Mouse (Mus musculus) stomach, embryonic 16.5 days (tissue): ENCODE results near the gene Dach1. TPM values are rescaled to one million over a fixed set of nuclear protein-coding genes. Genes with fewer than 3 reads are reported as not detected.

ENCODE experiments used
- ATAC-seq: fragments of 200-750 bp; cut with Nextera tagmentation; 2 replicates; pipeline ENCODE4 v1.8.0; 2017; ENCODE audit warnings: moderate number of reproducible peaks, moderate TSS enrichment; ENCODE audit not compliant: insufficient read depth, low FRiP score
- H3K27ac ChIP-seq: fragments of 300-500 bp; sonication (generic); 2 replicates; pipeline ENCODE4 v1.5.1; 2014; ENCODE audit warnings: low read length
- H3K27me3 ChIP-seq: fragments of 300-500 bp; sonication (generic); 2 replicates; pipeline ENCODE4 v1.6.1; 2014; ENCODE audit warnings: low read length, control low read depth, mixed read lengths; ENCODE audit not compliant: control insufficient read depth, insufficient read depth
- H3K36me3 ChIP-seq: fragments of 300-500 bp; sonication (generic); 2 replicates; pipeline ENCODE4 v1.6.1; 2014; ENCODE audit warnings: low read length; ENCODE audit not compliant: control insufficient read depth, insufficient read depth
- H3K4me1 ChIP-seq: fragments of 300-500 bp; sonication (generic); 2 replicates; pipeline ENCODE4 v1.6.1; 2014; ENCODE audit warnings: low read length, control low read depth, mixed read lengths; ENCODE audit not compliant: control insufficient read depth, insufficient read depth
- H3K4me2 ChIP-seq: fragments of 300-500 bp; sonication (generic); 2 replicates; pipeline ENCODE4 v1.6.1; 2014; ENCODE audit warnings: low read depth, low read length, mixed read lengths
- H3K4me3 ChIP-seq: fragments of 300-500 bp; sonication (generic); replicated peaks from 2 replicates; pipeline ENCODE4 v1.5.1; 2014; ENCODE audit warnings: mild to moderate bottlenecking, low read length
- H3K9ac ChIP-seq: fragments of 300-500 bp; sonication (generic); 2 replicates; pipeline ENCODE4 v1.6.1; 2014; ENCODE audit warnings: low read length
- H3K9me3 ChIP-seq: fragments of 300-500 bp; sonication (generic); replicated peaks from 2 replicates; pipeline ENCODE4 v1.6.1; 2016; ENCODE audit warnings: low read length, control low read depth; ENCODE audit not compliant: control insufficient read depth
- WGBS: fragments of 180-500 bp; shearing (Covaris S2); extraction: QIAGEN DNeasy Blood & Tissue Kit; methylation state at CpG from one replicate; pipeline ENCODE4 v1.1.7; 2014; 5-methylcytosine and 5-hydroxymethylcytosine counted together
- polyA plus RNA-seq: library from polyadenylated mRNA; unstranded; fragments of >200 nt; fragmentation: Nextera tagmentation; extraction: Ambion mirVana; gene quantifications from 2 replicates; pipeline ENCODE4 v1.2.1, GENCODE M21; 2015

Dach1 gene
- polyA plus RNA-seq, 1 experiment from 2014 or later = 3.7 TPM

- WGBS = 70% methylated on average over 11 of the region's 11 CpGs
- Histone ChIP-seq H3K4me3 (no peak overlapping the region), H3K27me3 (no peaks in the 10 kb centered on the region), H3K27ac (no peak overlapping the region), H3K36me3 (no peaks in the 10 kb centered on the region), H3K4me1 (no peaks in the 10 kb centered on the region), H3K9me3 (no peaks in the 10 kb centered on the region), H3K9ac (no peak overlapping the region), H3K4me2 (no peak overlapping the region)
- ATAC-seq = no peak
Measured at GRCm38 (mm10) chr14:97813557-97813956, 356.0 kb downstream of the Dach1 start.

DNA sequence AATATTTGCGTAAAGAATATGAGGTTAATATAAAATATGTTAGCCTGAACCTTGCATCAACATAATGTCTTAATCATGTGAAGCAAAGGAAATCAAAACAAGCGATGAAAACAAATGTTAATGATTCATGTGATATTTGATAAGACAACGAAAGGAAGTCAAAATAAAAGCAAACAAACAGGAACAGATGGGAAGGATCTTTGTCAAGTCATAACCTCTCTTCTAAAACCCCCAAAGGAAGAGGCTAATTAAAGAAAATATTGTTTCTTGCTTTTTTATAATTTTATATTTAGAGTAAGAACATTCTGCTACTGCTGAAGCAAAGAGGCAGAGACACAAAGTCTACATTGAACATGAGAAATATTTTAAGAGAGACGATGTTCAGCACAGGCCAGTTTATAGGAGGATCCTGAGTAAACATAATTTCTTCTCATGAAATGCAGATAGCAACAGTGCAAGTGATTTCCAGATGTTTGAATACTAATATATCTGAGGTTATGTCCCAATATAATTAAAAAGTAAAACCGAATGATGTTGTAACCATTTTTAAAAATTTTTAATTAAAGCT lies 374.1 kb downstream of the Dach1 start:
- Histone ChIP-seq H3K9ac (no peak overlapping the region), H3K4me1 (no peaks in the 10 kb centered on the region), H3K27me3 (no peaks in the 10 kb centered on the region), H3K27ac (no peak overlapping the region), H3K36me3 (no peaks in the 10 kb centered on the region), H3K4me3 (no peak overlapping the region), H3K9me3 (no peaks in the 10 kb centered on the region), H3K4me2 (no peak overlapping the region)
- no peak for ATAC-seq
- WGBS = 76% methylated on average over 5 of the region's 5 CpGs

DNA sequence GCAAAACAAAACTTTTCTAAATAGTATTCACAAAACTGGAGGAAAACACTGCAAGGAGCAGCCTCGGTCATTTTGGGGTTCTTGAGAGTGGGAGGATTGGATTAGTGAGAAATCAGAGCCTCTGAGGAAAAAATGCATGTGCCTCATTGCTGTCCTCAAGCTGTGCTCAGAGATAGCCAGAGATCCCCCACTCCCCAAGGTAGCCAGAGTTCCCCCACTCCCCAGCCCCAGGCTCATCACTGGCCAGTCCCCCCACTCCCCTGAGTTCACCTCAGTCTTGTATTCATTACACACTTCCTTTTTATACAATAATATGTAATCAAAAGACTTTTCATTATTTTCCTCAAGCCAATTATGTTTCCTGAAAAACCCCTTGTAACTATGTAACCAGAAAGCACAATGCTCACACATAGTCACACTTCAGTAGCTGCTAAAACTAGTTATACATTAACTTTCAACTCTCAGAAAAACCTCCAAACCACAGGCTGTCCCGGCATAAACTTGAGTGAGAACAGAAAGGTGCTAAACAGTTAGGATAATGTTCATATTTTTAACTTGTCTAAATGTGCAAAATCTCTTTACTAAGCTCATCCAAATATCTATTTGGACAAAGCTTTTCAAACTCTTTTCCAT lies 395.3 kb downstream of the Dach1 start:
- H3K27me3 ChIP-seq = no peaks in the 10 kb centered on the region
- 63% methylated on average over 2 of the region's 2 CpGs for WGBS
- no peak overlapping the region for H3K4me2 ChIP-seq
- H3K9ac ChIP-seq = no peak overlapping the region
- H3K4me1 ChIP-seq = no peaks in the 10 kb centered on the region
- no peak for ATAC-seq
- H3K9me3 ChIP-seq = peaks cover 6% of the 10 kb centered on the region; the same call in 1 of the 2 replicates
- H3K36me3 ChIP-seq = no peaks in the 10 kb centered on the region
- H3K4me3 ChIP-seq = no peak overlapping the region
- H3K27ac ChIP-seq = no peak overlapping the region

DNA sequence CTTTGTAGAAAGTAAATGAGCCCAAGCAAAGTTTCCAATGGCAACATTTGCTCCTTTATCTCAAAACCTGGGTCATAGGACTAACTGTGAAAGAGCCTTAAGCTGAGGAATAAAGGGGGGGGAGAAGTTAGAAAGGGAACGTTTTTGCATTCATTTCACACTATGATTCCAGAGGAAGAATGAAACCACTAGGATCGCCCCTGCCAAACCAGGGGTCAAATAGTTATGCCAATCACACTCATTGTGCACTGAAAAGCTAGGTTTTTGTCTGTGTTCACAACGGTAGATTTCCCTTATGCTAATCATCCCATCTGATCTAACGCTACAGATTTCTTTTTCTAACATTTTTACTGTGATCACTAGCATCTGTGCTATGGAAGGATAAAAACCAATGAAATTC lies 415.2 kb downstream of the Dach1 start:
- no peaks in the 10 kb centered on the region for H3K4me1 ChIP-seq

GRCm38 (mm10) chr14:97753973-97754372 lies 415.6 kb downstream of the Dach1 start:
- WGBS = 88% methylated on average over 2 of the region's 2 CpGs
- ATAC-seq = no peak
- H3K4me1 ChIP-seq = no peaks in the 10 kb centered on the region

More for the DNA sequence above, 415.2 kb downstream of the Dach1 start:
- Histone ChIP-seq H3K9ac (no peak overlapping the region), H3K4me3 (no peak overlapping the region), H3K27me3 (no peaks in the 10 kb centered on the region), H3K36me3 (no peaks in the 10 kb centered on the region), H3K4me2 (no peak overlapping the region), H3K27ac (no peak overlapping the region), H3K9me3 (no peaks in the 10 kb centered on the region)
- ATAC-seq = no peak
- WGBS = 71% methylated on average over 4 of the region's 4 CpGs

GRCm38 (mm10) chr14:97743252-97743651 lies 426.3 kb downstream of the Dach1 start:
- Histone ChIP-seq H3K4me2 (no peak overlapping the region), H3K27ac (no peak overlapping the region), H3K4me3 (no peak overlapping the region), H3K4me1 (no peaks in the 10 kb centered on the region), H3K36me3 (no peaks in the 10 kb centered on the region), H3K9ac (no peak overlapping the region), H3K27me3 (no peaks in the 10 kb centered on the region), H3K9me3 (no peaks in the 10 kb centered on the region)
- 78% methylated on average over 2 of the region's 2 CpGs for WGBS
- ATAC-seq = no peak

More at GRCm38 (mm10) chr14:97753973-97754372, 415.6 kb downstream of the Dach1 start:
- no peak overlapping the region for H3K4me3 ChIP-seq
- H3K27me3 ChIP-seq = no peaks in the 10 kb centered on the region
- H3K9me3 ChIP-seq = no peaks in the 10 kb centered on the region
- no peaks in the 10 kb centered on the region for H3K36me3 ChIP-seq
- no peak overlapping the region for H3K9ac ChIP-seq
- H3K4me2 ChIP-seq = no peak overlapping the region
- H3K27ac ChIP-seq = no peak overlapping the region

DNA sequence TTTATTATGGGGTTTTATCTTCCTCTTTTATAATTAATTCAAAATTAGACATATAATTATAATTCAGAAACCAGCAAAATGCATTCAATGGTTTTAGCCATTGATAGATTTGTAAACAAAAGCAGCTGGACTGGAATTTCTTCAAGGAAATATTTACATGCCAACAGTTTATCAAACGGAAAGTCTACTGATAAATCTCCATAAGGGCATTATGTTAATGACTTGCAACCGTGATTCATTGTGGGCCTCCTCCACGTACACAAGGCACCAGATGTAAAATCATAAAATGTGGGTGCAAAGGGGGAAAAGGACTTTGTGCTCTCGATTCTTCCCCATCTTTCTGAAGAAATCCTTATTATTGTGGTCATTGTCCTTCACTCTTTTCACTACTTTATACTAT lies 426.8 kb downstream of the Dach1 start:
- 35% methylated on average over 4 of the region's 4 CpGs for WGBS
- Histone ChIP-seq H3K4me1 (no peaks in the 10 kb centered on the region), H3K9me3 (no peaks in the 10 kb centered on the region), H3K27ac (no peak overlapping the region), H3K36me3 (no peaks in the 10 kb centered on the region), H3K4me2 (no peak overlapping the region), H3K4me3 (no peak overlapping the region), H3K27me3 (no peaks in the 10 kb centered on the region), H3K9ac (no peak overlapping the region)
- ATAC-seq = no peak
